Mouse (Mus musculus): ENCODE results near the gene Ctcfl.

Ctcfl gene

GRCm38 (mm10) chr2:173119023-173119944 lies at the start of gene Ctcfl:
TSS of gene Ctcfl (minus strand) at chr2:173119525.
- DNase-seq (ENCODE audit: low read depth), result no peak

DNA sequence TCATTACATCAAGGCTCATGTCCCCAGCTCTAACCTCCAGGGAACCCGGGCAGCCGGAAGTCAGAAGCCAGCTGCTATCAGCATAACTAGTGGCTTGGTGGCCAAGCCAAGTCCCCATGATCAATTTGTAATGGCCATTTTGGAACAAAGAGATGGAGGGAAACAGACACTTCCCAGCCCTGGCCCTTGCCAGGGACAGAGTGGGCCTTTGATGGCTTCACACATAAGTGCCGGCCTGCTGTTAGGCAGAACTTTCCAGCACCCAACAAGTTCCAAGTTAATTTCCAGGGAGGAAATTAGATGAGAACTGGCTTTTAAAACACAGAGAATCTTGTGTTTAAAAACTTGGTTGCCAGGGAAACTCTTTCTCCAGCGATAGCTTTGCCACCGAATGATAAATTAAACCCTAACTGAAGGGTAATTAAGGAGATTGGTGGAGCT lies 49.1 kb upstream of the Ctcfl start:
- no peak for DNase-seq (ENCODE audit: low read depth)

- DNase-seq (ENCODE audit: low read depth), result no peak
Measured at GRCm38 (mm10) chr2:173165357-173165756, 46.0 kb upstream of the Ctcfl start.

- DNase-seq (ENCODE audit: low read depth), result no peak
Measured at GRCm38 (mm10) chr2:173164946-173165345, 45.6 kb upstream of the Ctcfl start.

- no peak for DNase-seq (ENCODE audit: low read depth)
Measured at GRCm38 (mm10) chr2:173164358-173164757, 45.0 kb upstream of the Ctcfl start.

DNA sequence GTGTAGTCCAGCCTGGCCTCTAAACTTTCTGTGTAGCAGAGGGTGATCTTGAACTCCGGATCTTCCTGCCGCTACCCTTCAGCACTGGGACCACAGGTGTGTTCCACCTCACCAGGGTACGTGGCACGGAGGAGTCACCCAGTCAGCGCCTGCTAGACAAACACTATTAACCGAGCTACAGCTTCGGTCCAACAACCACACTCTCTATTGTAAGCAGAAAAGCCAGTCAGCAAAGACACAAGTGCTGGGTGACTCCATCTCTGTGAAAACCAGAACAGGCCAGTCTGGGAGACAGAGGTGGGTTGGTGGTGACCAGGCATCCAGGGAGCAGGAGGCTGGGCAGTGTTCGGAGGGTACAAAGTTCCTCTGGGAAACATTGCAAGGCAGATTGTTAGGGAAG lies 44.1 kb upstream of the Ctcfl start:
- DNase-seq (ENCODE audit: low read depth), result no peak

- DNase-seq (ENCODE audit: low read depth), result no peak
Measured at GRCm38 (mm10) chr2:173159354-173160311, 40.3 kb upstream of the Ctcfl start.

- DNase-seq (ENCODE audit: low read depth), result no peak
Measured at GRCm38 (mm10) chr2:173158390-173159055, 39.2 kb upstream of the Ctcfl start.

DNA sequence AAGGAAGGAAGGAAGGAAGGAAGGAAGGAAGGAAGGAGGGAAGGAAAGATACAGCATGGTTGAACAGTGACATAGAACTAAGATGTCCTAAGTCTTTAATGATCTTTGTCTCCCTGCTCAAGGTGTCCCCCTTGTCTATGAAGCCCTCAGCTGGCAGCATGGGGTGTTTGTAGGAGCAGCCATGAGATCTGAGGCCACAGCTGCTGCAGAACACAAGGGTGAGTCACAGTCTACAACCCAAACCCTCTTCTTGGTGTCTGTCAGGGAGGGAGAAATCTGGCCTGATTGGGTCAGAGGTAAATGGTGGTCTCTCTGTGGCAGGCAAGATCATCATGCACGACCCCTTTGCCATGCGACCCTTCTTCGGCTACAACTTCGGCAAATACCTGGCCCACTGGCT lies 38.5 kb upstream of the Ctcfl start:
- no peak for DNase-seq (ENCODE audit: low read depth)

DNA sequence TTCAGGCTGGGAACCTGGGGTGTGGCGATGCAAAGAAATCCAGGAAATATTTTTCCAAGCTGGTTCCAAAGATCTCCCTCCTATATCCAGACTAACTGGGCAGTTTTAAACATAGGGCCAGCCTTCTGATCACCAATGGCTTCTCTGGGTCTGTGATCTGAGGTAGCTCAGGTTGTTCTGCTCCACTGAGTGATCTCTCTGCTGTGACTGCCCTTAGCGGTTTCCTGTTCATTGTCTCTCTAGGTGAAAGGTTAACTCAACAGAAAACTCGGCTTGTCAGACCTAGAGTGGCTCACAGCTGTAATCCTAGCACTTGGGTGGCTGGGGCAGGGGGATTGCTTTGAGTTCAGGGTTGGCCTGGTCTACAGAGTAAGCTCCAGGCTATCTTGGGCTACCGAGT lies 38.1 kb upstream of the Ctcfl start:
- no peak for DNase-seq (ENCODE audit: low read depth)

DNA sequence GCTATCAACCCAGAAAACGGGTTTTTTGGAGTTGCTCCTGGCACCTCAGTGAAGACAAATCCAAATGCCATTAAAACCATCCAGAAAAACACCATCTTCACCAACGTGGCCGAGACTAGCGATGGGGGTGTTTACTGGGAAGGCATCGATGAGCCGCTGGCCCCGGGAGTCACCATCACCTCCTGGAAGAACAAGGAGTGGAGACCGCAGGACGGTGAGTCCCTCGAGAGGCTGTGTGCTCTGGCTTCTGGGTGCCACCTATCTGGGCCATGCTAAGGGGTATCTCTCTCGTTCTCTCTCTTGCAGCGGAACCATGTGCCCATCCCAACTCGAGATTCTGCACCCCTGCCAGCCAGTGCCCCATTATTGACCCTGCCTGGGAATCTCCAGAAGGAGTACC lies 37.6 kb upstream of the Ctcfl start:
- no peak for DNase-seq (ENCODE audit: low read depth)

GRCm38 (mm10) chr2:173155907-173156306 lies 36.6 kb upstream of the Ctcfl start:
- no peak for DNase-seq (ENCODE audit: low read depth)

GRCm38 (mm10) chr2:173154962-173155361 lies 35.6 kb upstream of the Ctcfl start:
- DNase-seq (ENCODE audit: low read depth), result no peak

GRCm38 (mm10) chr2:173154513-173154912 lies 35.2 kb upstream of the Ctcfl start:
- DNase-seq (ENCODE audit: low read depth), result no peak

- DNase-seq (ENCODE audit: low read depth), result no peak
Measured at GRCm38 (mm10) chr2:173153266-173153665, 33.9 kb upstream of the Ctcfl start.

DNA sequence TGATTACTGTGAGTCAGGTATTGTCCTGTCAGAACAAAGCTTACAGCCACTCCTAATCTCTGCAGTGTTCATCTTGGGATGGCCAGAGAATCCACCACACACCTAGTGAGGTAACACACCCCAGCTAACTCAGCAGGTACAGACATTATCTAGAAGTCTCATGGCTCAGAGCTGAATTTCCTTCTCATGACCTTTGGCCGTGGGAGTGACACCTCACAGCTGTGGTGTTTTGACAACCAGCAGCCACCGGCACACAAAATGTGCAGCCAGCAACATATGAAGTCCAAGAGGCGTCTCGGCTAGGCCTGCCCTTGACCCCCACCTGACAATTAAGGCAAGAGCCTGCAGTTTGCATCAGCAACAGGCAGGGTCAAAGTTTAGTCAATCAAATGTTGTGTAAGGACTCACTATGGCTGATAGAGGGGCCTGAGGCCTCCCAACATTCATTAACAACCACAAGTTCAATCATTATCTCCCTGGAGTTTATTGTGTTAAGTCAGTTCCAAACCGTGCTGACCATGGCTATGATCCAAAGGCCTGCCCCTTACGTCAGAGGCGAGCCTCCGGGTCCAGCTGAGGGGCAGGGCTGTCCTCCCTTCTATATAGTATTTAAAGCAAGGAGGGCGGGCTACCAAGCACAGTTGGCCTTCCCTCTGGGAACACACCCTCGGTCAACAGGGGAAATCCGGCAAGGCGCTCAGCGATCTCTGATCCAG lies 33.3 kb upstream of the Ctcfl start, which contains the start of gene Pck1:
TSS of gene Pck1 (plus strand) at position 613 of the 716 bp plus-strand sequence.
- no peak for DNase-seq (ENCODE audit: low read depth)

DNA sequence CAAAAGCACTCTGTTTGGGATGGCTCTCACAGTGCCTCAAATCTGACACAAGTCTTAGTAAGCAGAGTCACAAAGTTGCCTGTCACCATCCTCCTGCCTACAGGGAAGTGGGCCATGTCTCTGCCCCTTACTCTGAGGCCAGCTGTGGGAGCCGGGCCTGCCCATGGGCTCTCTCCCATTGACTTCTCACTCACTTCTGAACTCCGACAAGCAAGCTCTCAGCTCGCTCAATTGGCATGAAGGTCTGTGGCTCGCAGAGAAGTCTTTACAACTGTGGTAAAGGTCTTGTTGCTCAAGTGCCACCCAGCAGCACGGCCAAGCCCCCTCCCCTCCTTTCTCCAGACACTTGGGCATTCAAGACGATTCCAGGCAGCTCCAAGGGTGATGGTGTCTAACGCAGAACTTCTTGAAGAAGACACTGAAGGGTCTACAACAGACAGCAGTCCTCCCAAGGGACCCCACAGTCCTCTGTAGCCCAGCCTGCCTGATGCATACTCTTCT lies 32.5 kb upstream of the Ctcfl start:
- DNase-seq (ENCODE audit: low read depth), result no peak

- no peak for DNase-seq (ENCODE audit: low read depth)
Measured at GRCm38 (mm10) chr2:173151352-173151751, 32.0 kb upstream of the Ctcfl start.

- DNase-seq (ENCODE audit: low read depth), result no peak
Measured at GRCm38 (mm10) chr2:173148001-173148400, 28.7 kb upstream of the Ctcfl start.

GRCm38 (mm10) chr2:173146728-173147127 lies 27.4 kb upstream of the Ctcfl start:
- DNase-seq (ENCODE audit: low read depth), result no peak

GRCm38 (mm10) chr2:173145808-173146207 lies 26.5 kb upstream of the Ctcfl start:
- DNase-seq (ENCODE audit: low read depth), result no peak
